Mouse (Mus musculus) brain, embryonic 14.5 days (tissue): Measurements from ENCODE around the gene Glis3.

Source experiments
- CTCF ChIP-seq: fragments of 200-500 bp; IDR thresholded peaks from 2 replicates; pipeline ENCODE4 v1.5.1; 2012; ENCODE audit warnings: inconsistent platforms, mild to moderate bottlenecking, moderate library complexity, borderline replicate concordance; ENCODE audit not compliant: insufficient read depth, insufficient read length; ENCODE audit errors: extremely low read depth
- POLR2A ChIP-seq: fragments of 200-500 bp; IDR thresholded peaks from 2 replicates; pipeline ENCODE4 v1.6.1; 2012; ENCODE audit warnings: mild to moderate bottlenecking, inconsistent platforms, borderline replicate concordance; ENCODE audit not compliant: poor library complexity, insufficient read depth, insufficient read length, severe bottlenecking; ENCODE audit errors: extremely low read depth

GRCm38 (mm10) chr19:28305510-28305909, 374.4 kb downstream of the Glis3 start:
- TF ChIP-seq CTCF (no peak), POLR2A (no peak)
